Mouse (Mus musculus) megakaryocyte progenitor cell, adult 5-6 weeks (primary cell): ENCODE results near the gene Cep350. TPM values are rescaled to one million over a fixed set of nuclear protein-coding genes. Genes with fewer than 3 reads are reported as not detected.

Experiments
- ATAC-seq: replicated peaks from 2 replicates; pipeline ENCODE4 v1.8.0; 2016; ENCODE audit warnings: mild to moderate bottlenecking, moderate TSS enrichment, inconsistent platforms; ENCODE audit not compliant: poor library complexity
- total RNA-seq, 2 experiments: library from RNA; stranded (forward) in 1 of 2; stranded (reverse) in 1 of 2; fragments of 157-497, 149-512 nt in 1 of 2; fragments of 200-1000 nt in 1 of 2; gene quantifications; 2 replicates each; pipeline versions ENCODE4 v1.2.3 to v1.2.4; 2015 to 2017

Cep350 gene
- 91.6 and 99.8 TPM in 2 replicates for total RNA-seq (2015)
- 67.2 and 84.5 TPM in 2 replicates for total RNA-seq (2017)

DNA sequence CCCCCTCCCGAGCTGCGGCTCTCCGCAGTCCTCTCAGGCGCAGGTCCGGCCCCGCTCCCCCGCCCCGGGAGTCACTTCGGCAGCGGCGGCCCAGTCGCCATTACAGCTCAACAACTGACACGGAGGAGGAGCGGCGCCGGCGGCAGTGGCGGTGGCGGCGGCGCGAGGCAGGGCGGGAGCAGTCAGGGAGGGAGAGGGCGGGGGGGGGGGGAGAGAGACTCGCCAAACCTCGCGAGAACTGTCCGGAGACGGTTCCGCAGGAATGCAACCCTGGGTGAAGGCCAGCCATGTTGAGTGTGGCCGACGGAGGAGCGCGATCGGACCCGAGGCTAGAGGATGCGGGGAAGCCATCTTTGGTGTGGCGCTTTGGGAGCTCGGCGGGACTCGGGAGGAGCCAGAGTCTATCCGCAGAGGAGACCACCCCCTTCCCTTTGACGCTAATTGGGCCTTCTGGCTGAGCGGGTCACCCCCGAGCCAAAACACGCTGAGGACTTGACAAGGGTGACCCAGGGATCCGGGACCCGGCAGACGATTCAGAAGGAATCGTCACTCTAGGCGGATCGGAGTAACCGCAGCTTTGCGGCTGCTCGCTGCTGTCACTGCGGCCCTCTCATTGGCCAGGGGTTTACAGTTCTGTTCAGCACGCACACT, at the start of gene Cep350:
Cep350 (minus strand) TSS at position 188 of the 651 bp plus-strand sequence.
- peak; percentile 89 for ATAC-seq

DNA sequence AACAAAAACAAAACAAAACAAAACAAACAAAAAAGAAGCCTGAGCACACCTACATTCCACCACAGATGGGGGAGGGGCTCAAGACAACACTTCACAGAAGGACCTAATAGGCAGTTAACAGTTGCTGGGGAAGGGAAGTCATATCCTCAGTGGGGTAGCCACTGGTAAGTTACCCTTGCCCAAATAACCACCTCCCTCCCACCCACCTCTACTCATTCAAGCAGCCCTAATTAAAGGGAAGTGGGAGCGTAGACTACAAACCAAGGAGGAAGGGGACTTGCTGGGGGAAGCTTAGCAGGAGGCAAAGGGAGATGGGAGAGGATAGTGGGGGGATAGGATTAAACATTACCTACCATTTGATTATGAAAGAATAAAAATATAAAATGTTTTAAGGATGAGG, 47.3 kb upstream of the Cep350 start:
- peak; percentile 24; the same call in 1 of the 2 replicates for ATAC-seq

DNA sequence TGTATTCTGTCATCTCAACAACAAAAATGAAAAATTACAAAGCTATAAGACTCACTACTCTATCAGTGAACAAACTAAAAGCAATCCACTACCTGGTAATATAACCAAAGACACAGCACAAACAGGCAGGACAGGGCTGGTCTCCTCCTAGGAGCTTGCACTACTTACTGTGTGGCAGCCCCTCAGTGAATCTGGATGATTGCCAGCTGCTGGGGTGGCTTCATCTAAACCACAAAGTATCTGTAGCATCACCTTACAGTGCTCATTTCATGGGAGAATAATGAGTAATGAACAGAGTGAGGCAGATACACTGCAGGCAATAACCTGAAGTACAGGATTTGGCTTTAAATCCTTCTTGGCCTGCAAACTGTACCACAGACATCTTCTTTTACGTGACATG, 46.7 kb upstream of the Cep350 start:
- no peak for ATAC-seq

- no peak for ATAC-seq
Measured at GRCm38 (mm10) chr1:156009003-156009402, 35.9 kb upstream of the Cep350 start.

DNA sequence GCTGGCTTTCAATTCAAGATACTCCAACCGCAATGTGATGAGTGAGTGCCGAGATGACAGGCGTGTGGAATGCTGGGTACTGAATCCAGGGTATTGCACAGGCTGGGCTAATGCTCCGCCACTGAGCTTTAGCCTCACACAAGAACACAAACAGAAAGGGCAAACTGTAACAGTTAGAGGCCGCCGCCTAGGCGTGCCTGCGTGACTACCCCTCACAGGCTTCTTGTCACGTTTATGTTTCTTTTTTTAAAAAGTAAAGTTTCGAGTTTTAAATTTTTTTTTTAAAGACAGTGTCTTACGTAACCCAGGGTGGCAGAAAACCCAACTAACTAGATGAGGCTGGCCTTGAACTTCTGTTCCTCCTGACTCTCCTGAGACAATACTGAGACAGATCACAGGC, 32.9 kb upstream of the Cep350 start:
- no peak for ATAC-seq

- no peak for ATAC-seq
Measured at GRCm38 (mm10) chr1:156003201-156003935, 30.3 kb upstream of the Cep350 start.

GRCm38 (mm10) chr1:156002366-156002765, 29.3 kb upstream of the Cep350 start:
- no peak for ATAC-seq

DNA sequence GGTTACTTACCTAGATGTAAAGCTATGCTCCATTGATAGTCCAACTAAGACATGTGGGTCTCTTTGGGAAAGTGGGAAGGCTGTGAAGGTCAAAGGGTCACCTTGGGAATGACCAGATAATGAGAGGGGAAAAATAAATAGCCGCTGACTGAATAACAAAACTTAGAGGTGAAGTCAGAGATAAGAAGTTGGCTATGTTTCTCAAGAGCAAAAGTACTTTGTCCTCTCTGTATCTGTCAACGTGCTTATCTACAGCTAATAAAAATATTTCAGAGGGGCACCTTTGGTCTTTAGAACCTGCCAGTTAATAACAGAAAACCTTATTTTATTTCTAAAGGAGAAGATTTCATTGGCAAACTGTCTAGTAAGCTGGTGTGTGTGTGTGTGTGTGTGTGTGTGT, 22.6 kb upstream of the Cep350 start:
- no peak for ATAC-seq

- no peak for ATAC-seq
Measured at GRCm38 (mm10) chr1:155994524-155994923, 21.5 kb upstream of the Cep350 start.

GRCm38 (mm10) chr1:155990391-155990790, 17.3 kb upstream of the Cep350 start:
- no peak for ATAC-seq

- no peak for ATAC-seq
Measured at GRCm38 (mm10) chr1:155989387-155989786, 16.3 kb upstream of the Cep350 start.

DNA sequence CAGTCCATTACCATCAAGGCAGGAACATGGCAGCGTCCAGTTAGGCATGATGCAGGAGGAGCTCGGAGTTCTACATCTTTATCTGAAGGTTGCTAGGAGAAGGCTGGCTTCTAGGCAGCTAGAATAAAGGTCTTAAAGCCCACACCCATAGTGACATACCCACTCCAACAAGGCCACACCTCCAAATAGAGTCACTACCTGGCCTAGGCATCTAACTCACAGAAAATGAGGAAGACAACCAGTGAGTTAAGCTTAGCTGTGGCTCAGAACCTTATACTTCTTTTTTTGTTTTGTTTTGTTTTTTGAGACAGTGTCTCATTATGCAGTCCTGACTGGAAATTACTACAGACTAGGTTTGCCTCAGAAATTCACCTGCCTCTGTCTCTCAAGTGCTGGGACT, 14.6 kb upstream of the Cep350 start:
- no peak for ATAC-seq

DNA sequence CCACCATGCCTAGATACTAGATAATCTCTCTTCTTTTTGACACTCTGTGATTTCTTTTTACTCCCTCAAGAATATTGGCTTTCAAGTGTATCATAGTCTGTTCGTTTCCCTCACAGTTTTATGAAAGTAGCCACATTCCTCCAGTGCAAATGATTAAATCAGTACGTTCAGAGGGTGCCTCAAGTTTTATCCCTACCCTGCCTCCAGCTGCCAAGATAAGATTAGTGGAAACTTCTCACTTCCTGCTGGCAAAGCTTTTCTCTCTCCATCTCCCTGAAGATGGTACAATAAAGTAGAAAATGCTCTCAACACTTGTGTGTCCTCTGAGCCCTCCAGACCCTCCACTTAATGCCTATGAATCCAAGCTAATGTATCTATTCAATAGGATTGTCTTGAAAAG, 1.9 kb upstream of the Cep350 start:
- ATAC-seq = no peak

DNA sequence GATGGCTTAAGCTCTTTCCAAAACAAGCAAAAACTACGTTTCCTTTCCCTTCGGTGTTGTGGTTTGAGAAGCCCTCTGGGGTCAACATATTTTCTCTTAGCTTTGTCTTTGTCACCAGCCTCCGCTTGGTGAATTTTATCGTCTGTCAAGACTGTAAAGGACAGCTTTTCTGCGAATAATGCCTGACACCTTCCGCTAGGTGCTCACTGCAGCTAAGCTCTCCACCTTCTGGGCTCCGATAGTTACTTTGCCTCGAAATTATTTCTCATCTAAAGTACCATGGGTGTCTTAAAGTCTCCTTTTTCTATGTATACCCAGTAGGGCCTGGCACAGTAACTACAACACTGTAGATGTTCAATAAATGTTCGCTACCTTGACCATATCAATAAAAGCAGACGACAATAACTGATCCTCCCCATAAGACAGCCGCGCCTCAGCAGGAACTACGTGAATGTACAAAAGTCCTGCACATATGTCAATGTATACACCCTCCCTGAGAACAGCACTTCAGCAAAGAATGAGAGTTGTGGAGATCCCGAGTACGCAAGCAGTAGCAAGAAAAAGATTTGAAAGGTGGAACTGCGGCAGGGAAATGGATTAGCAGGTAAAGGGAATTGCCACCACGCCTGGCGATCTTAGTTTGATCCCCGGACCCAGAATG, 794 bp upstream of the Cep350 start:
- ATAC-seq = peak; percentile 18

DNA sequence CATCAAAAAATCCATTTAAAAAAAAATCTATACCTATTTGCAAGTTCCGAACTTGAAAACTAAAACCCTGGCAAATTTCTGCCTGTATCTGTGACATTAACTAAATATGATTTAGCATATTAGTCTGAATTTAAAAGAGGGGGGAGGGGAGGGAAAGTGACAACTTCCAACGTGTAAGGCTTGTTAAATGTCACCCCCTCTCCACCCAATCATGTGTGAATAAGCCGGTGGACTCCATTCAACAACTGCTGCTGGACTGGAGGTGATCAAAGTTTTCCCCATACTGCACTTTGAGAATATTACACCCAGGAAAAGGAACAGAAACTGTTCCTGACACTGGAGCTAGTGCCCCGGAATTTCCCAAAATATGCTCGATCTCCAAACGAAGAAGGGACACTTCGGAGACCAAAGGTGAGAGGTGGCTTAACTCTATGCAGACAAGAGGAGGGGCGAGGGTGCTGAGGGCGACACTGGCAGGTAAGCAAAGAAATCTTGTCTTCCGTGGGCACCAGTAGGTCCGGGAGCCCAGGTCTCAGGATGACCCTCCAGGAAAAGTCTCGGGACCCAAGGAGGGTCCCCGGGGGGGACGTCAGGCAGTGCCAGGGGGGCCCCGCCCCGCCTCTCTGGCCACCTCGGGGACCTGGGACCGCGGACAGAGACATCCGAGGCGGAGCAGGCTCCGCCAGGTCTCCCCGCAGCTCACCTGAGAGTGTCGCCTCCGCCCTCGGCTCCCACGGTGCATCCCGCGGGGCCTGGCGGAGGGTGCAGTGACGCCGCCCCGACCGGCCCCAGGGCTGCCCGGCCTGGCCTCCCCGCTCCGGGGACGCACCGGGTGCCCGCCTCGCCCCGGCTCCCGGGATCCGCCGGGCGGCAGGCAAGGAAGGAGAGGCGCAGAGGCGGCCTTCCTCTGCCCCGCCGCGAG, 648 bp downstream of the Cep350 start:
- ATAC-seq = peak; percentile 5

DNA sequence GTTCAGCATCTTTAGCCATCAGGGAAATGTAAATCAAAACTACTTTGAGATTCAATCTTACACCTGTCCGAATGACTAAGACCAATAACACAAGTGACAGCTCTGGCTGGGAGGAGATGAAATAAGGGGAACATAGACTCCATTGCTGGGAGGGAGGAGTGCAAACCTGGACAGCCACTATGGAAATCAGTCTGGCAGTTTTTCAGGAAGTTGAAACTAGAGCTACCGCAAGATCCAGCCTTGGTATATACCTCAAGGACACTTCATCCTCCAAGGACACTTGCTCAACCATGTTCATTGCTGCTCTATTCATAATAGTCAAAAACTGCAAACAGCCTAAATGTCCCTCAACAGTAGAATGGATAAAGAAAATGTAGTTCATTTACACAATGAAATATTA, 23.9 kb downstream of the Cep350 start:
- ATAC-seq = peak; percentile 72

DNA sequence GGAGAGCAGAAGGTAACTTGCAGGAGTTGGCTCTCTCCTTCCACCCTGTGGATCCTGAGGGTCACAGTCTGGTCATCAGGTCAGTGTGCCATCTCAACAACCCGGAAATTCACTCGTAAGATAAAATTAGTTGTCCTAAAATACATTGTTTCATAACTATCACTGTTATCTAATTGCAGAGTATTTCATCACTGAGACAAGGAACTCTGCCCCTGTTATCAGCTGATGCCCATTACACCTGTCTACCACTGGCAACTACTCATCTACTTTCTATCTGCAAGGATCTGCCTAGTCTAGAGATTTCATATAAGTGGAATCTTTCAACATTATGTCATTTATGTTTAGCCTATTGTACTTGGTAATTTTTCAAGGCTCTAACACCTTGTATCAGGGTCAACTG, 28.7 kb downstream of the Cep350 start:
- ATAC-seq = no peak

DNA sequence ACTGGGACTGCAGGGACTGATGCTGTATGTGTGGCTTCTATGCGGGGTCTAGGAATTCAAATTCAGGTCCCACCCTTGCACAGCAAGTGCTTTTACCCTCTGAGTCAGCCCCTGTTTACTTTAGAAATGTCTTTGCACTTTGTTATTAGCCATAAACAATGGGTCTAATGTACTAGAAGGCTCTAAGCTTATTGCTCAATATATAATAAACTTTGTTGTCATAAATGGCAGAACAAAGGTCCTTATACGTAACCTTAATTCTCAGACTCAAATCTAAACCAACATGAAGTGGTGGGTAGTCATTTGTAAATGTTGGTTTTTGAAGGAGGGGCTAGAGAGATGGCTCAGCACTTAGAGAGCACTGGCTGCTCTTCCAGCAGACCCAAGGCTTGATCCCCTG, 35.6 kb downstream of the Cep350 start:
- ATAC-seq = no peak

DNA sequence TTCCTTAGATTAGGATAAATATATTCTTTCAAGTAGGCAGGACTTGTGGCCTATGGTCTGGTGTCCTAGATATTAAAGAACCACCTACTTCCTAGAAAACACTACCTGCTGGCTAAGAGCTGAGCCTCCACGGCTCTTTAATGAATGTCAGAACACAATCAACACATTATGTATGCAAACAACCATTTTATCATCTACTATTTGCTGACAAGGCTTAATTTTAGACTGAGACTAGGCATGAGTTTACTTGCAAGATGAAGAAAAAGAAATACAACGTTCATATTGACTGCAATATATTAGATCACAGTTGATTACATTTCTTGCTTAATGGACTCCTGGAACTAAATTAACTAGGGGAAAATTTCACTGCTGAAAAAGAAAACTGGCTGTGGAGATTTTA, 38.4 kb downstream of the Cep350 start:
- no peak for ATAC-seq

GRCm38 (mm10) chr1:155903561-155903960, 69.5 kb downstream of the Cep350 start:
- ATAC-seq = no peak

DNA sequence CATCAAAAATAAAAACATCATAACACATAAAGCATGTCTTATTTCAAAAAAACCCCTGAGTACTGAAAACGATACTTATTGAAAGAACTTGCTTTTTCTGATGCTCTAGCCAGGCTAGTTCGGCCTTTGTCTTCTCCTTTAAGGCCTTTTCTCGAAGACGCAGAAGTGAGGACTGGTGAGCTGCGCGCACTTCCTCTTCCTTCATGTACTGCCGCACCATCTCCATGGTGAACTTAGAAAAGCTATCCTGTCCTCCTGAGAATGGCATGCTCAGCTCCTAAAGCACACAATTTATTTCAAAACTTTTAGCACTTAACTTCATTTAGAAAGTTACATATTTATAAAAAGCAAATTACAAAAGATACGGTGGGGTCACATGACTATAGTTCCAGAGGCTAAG, 71.7 kb downstream of the Cep350 start:
- no peak for ATAC-seq
